Mouse (Mus musculus) C2C12 (cell line): ENCODE data around the gene 2310079G19Rik. TPM values are rescaled to one million over a fixed set of nuclear protein-coding genes. Genes with fewer than 3 reads are reported as not detected.

Source experiments
- H3K27me3 ChIP-seq: one replicate; pipeline ENCODE4 v1.6.1; 2011; ENCODE audit not compliant: control insufficient read depth, insufficient read depth, insufficient read length
- H3K36me3 ChIP-seq: one replicate; pipeline ENCODE4 v1.6.1; 2011; ENCODE audit not compliant: control insufficient read depth, insufficient read depth
- H3K4me3 ChIP-seq: one replicate; pipeline ENCODE4 v1.5.1; 2011; ENCODE audit warnings: mild to moderate bottlenecking, control low read depth; ENCODE audit not compliant: poor library complexity, insufficient read depth, severe bottlenecking
- H3K79me2 ChIP-seq: one replicate; pipeline ENCODE4 v1.6.1; 2011; ENCODE audit not compliant: control insufficient read depth, insufficient read depth
- H3K79me3 ChIP-seq: one replicate; pipeline ENCODE4 v1.6.1; 2011; ENCODE audit warnings: low read depth, control low read depth
- H3ac ChIP-seq: one replicate; pipeline ENCODE3; 2011; ENCODE audit warnings: low read depth; ENCODE audit not compliant: control insufficient read depth, insufficient read length
- CEBPB ChIP-seq: IDR thresholded peaks from one replicate; pipeline ENCODE4 v1.6.1; 2011; ENCODE audit warnings: low read depth, mild to moderate bottlenecking, control low read depth, moderate library complexity
- CTCF ChIP-seq: IDR thresholded peaks from one replicate; pipeline ENCODE4 v1.5.1; 2011; ENCODE audit not compliant: control insufficient read depth, insufficient read depth, insufficient read length
- FOSL1 ChIP-seq: IDR thresholded peaks from one replicate; pipeline ENCODE4 v1.8.0; 2011; ENCODE audit warnings: mild to moderate bottlenecking, low read length; ENCODE audit not compliant: poor library complexity, insufficient read depth, severe bottlenecking
- MAX ChIP-seq: IDR thresholded peaks from one replicate; pipeline ENCODE4 v1.6.1; 2011; ENCODE audit warnings: mild to moderate bottlenecking, control low read depth
- MYOD1 ChIP-seq: IDR thresholded peaks from one replicate; pipeline ENCODE4 v1.6.1; 2011; ENCODE audit warnings: low read depth; ENCODE audit not compliant: control insufficient read depth, insufficient read length
- MYOG ChIP-seq: IDR thresholded peaks from one replicate; pipeline ENCODE4 v1.6.1; 2011; ENCODE audit not compliant: control insufficient read depth, insufficient read length; ENCODE audit errors: extremely low read depth
- USF1 ChIP-seq: IDR thresholded peaks from one replicate; pipeline ENCODE4 v1.6.1; 2011; ENCODE audit warnings: low read depth, mild to moderate bottlenecking, control low read depth, moderate library complexity
- long read RNA-seq, 2 experiments: library from polyadenylated mRNA; unstranded; transcript quantifications; one replicate each; pipeline ENCODE4 v2.0.0; 2019 to 2020
- polyA plus RNA-seq: library from polyadenylated mRNA; unstranded; fragments of >200 nt; fragmentation: generic; extraction: Trizol; gene quantifications from one replicate; pipeline ENCODE4 v1.2.1, GENCODE M21; 2012; ENCODE audit warnings: missing spikeins

2310079G19Rik gene
- not detected for polyA plus RNA-seq
- long read RNA-seq, experiment 1: 0 reads
- long read RNA-seq, experiment 2: 0 reads

GRCm38 (mm10) chr16:88627566-88627965 lies at the start of gene 2310079G19Rik:
Gene 2310079G19Rik, minus strand, starts transcription at chr16:88627666.
- Histone ChIP-seq H3K79me2 (no peaks in the 10 kb centered on the region), H3ac (no peak within 1 kb of the TSS), H3K79me3 (no peaks in the 10 kb centered on the region), H3K27me3 (no peaks in the 10 kb centered on the region), H3K4me3 (no peak within 1 kb of the TSS), H3K36me3 (no peaks in the 10 kb centered on the region)
- no peak for TF ChIP-seq MYOD1
- no peak for TF ChIP-seq CEBPB
- TF ChIP-seq CTCF: no peak
- TF ChIP-seq MAX: no peak
- no peak for TF ChIP-seq FOSL1
- TF ChIP-seq MYOG: no peak
- TF ChIP-seq USF1: no peak

- TF ChIP-seq CEBPB (no peak), MAX (no peak), CTCF (no peak), MYOD1 (no peak), MYOG (no peak), USF1 (no peak), FOSL1 (no peak)
- no peak within 1 kb of the TSS for H3K4me3 ChIP-seq
- no peak within 1 kb of the TSS for H3ac ChIP-seq
- H3K79me3 ChIP-seq: no peaks in the 10 kb centered on the region
- H3K27me3 ChIP-seq: no peaks in the 10 kb centered on the region
- no peaks in the 10 kb centered on the region for H3K79me2 ChIP-seq
- no peaks in the 10 kb centered on the region for H3K36me3 ChIP-seq
Measured at GRCm38 (mm10) chr16:88671571-88671970, 44.1 kb upstream of the 2310079G19Rik start, which contains the start of gene Krtap27-1. Gene Krtap27-1, minus strand, starts transcription at chr16:88671671.

GRCm38 (mm10) chr16:88657426-88657825 lies 30.0 kb upstream of the 2310079G19Rik start:
- no peak overlapping the region for H3ac ChIP-seq
- no peak for TF ChIP-seq USF1
- TF ChIP-seq FOSL1: no peak
- no peak for TF ChIP-seq MAX
- TF ChIP-seq MYOD1: no peak
- TF ChIP-seq CTCF: no peak
- no peak for TF ChIP-seq MYOG
- TF ChIP-seq CEBPB: no peak
- no peaks in the 10 kb centered on the region for H3K36me3 ChIP-seq
- no peak overlapping the region for H3K4me3 ChIP-seq
- H3K79me3 ChIP-seq: no peaks in the 10 kb centered on the region
- H3K27me3 ChIP-seq: no peaks in the 10 kb centered on the region
- H3K79me2 ChIP-seq: no peaks in the 10 kb centered on the region

- TF ChIP-seq CEBPB (no peak), MYOD1 (no peak), MAX (no peak), FOSL1 (no peak), USF1 (no peak), CTCF (no peak), MYOG (no peak)
- no peaks in the 10 kb centered on the region for H3K36me3 ChIP-seq
Measured at GRCm38 (mm10) chr16:88651952-88652351, 24.5 kb upstream of the 2310079G19Rik start.

GRCm38 (mm10) chr16:88651082-88651481 lies 23.6 kb upstream of the 2310079G19Rik start:
- Histone ChIP-seq H3K27me3 (no peaks in the 10 kb centered on the region), H3K36me3 (no peaks in the 10 kb centered on the region), H3K79me2 (no peaks in the 10 kb centered on the region), H3K4me3 (no peak overlapping the region), H3ac (no peak overlapping the region), H3K79me3 (no peaks in the 10 kb centered on the region)
- no peak for TF ChIP-seq FOSL1
- no peak for TF ChIP-seq USF1
- no peak for TF ChIP-seq CEBPB
- TF ChIP-seq MAX: no peak
- no peak for TF ChIP-seq CTCF
- TF ChIP-seq MYOD1: no peak
- TF ChIP-seq MYOG: no peak

More at GRCm38 (mm10) chr16:88651952-88652351, 24.5 kb upstream of the 2310079G19Rik start:
- Histone ChIP-seq H3K27me3 (no peaks in the 10 kb centered on the region), H3K4me3 (no peak overlapping the region), H3ac (no peak overlapping the region), H3K79me3 (no peaks in the 10 kb centered on the region), H3K79me2 (no peaks in the 10 kb centered on the region)

- H3ac ChIP-seq: no peak within 1 kb of the TSS
- TF ChIP-seq FOSL1: no peak
- no peak for TF ChIP-seq CEBPB
- TF ChIP-seq CTCF: no peak
- TF ChIP-seq MYOD1: no peak
- TF ChIP-seq MAX: no peak
- TF ChIP-seq MYOG: no peak
- no peaks in the 10 kb centered on the region for H3K36me3 ChIP-seq
- H3K27me3 ChIP-seq: no peaks in the 10 kb centered on the region
- no peaks in the 10 kb centered on the region for H3K79me3 ChIP-seq
- H3K4me3 ChIP-seq: no peak within 1 kb of the TSS
- H3K79me2 ChIP-seq: no peaks in the 10 kb centered on the region
Measured at GRCm38 (mm10) chr16:88647358-88647846, 19.9 kb upstream of the 2310079G19Rik start, which contains the start of gene Krtap26-1. Gene Krtap26-1, minus strand, starts transcription at chr16:88647796.
